ENCODE assay signal across 21 mouse cellular contexts in genomic region chr10:46999701-47000100, GRCm38 (mm10).
DNase-seq lines count a peak whose midpoint lies in the region; ATAC-seq and TF ChIP-seq lines count a peak whose summit lies in the region.
"Had no signal": no experiment of that assay in that cellular context is flagged by ENCODE, and none has a peak within 500 bp of the region (broad histone marks: within the 10 kb centered on the region; RNA-seq: fewer than 3 reads in every experiment).

No protein-coding gene starts in this region.

- H3K9me3 ChIP-seq in MEL (replicated peaks; ENCODE audit: insufficient read depth, low read length): no peaks in the 10 kb centered on the region
- no peaks in the 10 kb centered on the region for H3K9me3 ChIP-seq in lung, postnatal 0 days (ENCODE audit: low read length)
- H3K9me3 ChIP-seq in forebrain, embryonic 10.5 days: no peaks in the 10 kb centered on the region
- H3K9me3 ChIP-seq: G1E had no signal

- ATAC-seq in lung, postnatal 0 days: no peak
- ATAC-seq: activated CD4-positive, CD25-positive, alpha-beta regulatory T cell, adult 4 months; CD4-positive, CD25-positive, alpha-beta regulatory T cell, adult 4 months; Patski had no signal

- H3K9ac ChIP-seq in MEL (ENCODE audit: control insufficient read depth, low read depth, low read length, poor library complexity, severe bottlenecking): no peak overlapping the region
- no peak overlapping the region for H3K9ac ChIP-seq in lung, postnatal 0 days (replicated peaks; ENCODE audit: low read depth)

- no peak for TF ChIP-seq POLR2A in MEL (IDR thresholded peaks at IDR 0.05; ENCODE audit: control insufficient read depth in 1 of 2, insufficient read depth in 1 of 2, low read depth in 1 of 2, low read length in 2 of 2, poor library complexity in 1 of 2)

- H3K4me2 ChIP-seq in lung, postnatal 0 days (replicated peaks; ENCODE audit: low read depth, low read length): no peak overlapping the region

- peaks cover 0 to 8% of the 10 kb centered on the region in 2 experiments; a peak in 2 of 4 replicates for H3K36me3 ChIP-seq in MEL (ENCODE audit: control insufficient read depth in 1 of 2, insufficient read depth in 2 of 2, low read length in 2 of 2)
- no peaks in the 10 kb centered on the region for H3K36me3 ChIP-seq in lung, postnatal 0 days (ENCODE audit: insufficient read depth, low read length)
- no peaks in the 10 kb centered on the region for H3K36me3 ChIP-seq in forebrain, embryonic 10.5 days (replicated peaks)
- H3K36me3 ChIP-seq: G1E had no signal

- no peaks in the 10 kb centered on the region for H3K27me3 ChIP-seq in MEL (ENCODE audit: control insufficient read depth in 1 of 2, insufficient read depth in 2 of 2, low read length in 2 of 2)
- no peaks in the 10 kb centered on the region for H3K27me3 ChIP-seq in lung, postnatal 0 days (replicated peaks; ENCODE audit: insufficient read depth, low read length)
- H3K27me3 ChIP-seq in forebrain, embryonic 10.5 days (ENCODE audit: poor library complexity, severe bottlenecking): no peaks in the 10 kb centered on the region
- H3K27me3 ChIP-seq: CH12.LX, Patski had no signal

- no peak for TF ChIP-seq CTCF in MEL (IDR thresholded peaks at IDR 0.05 in 2 of 3, conservative IDR thresholded peaks at IDR 0.05 in 1 of 3; ENCODE audit: control insufficient read depth in 1 of 3, insufficient read depth in 1 of 3, low read depth in 2 of 3, low read length in 3 of 3, poor library complexity in 1 of 3, severe bottlenecking in 1 of 3)
- no peak for TF ChIP-seq CTCF in lung, postnatal 0 days (IDR thresholded peaks at IDR 0.05)

- 61% methylated on average over 1 of the region's 1 CpGs for WGBS in lung, postnatal 0 days
- WGBS in forebrain, embryonic 10.5 days: 91% methylated on average over 1 of the region's 1 CpGs

- H3K79me2 ChIP-seq in MEL (ENCODE audit: control insufficient read depth, insufficient read depth, low read length, poor library complexity): no peaks in the 10 kb centered on the region

- no peak overlapping the region for H3K4me3 ChIP-seq in MEL (ENCODE audit: control insufficient read depth in 1 of 2, insufficient read depth in 1 of 2, low read depth in 2 of 2, low read length in 2 of 2)
- no peak overlapping the region for H3K4me3 ChIP-seq in lung, postnatal 0 days (ENCODE audit: low read depth, low read length)
- no peak overlapping the region for H3K4me3 ChIP-seq in forebrain, embryonic 10.5 days

- H3K27ac ChIP-seq in MEL (ENCODE audit: control insufficient read depth, low read depth, low read length): peak overlapping the region; percentile 39
- no peak overlapping the region for H3K27ac ChIP-seq in lung, postnatal 0 days (ENCODE audit: low read length)
- no peak overlapping the region for H3K27ac ChIP-seq in forebrain, embryonic 10.5 days

- H3K4me1 ChIP-seq in MEL (ENCODE audit: control insufficient read depth in 1 of 2, insufficient read depth in 2 of 2, low read length in 2 of 2): peaks cover 4 to 6% of the 10 kb centered on the region in 2 experiments; a peak in 3 of 4 replicates
- no peaks in the 10 kb centered on the region for H3K4me1 ChIP-seq in lung, postnatal 0 days (ENCODE audit: insufficient read depth, low read depth, low read length)
- no peaks in the 10 kb centered on the region for H3K4me1 ChIP-seq in forebrain, embryonic 10.5 days

- TF ChIP-seq RAD21 in MEL (IDR thresholded peaks at IDR 0.05; ENCODE audit: low read depth, low read length): no peak

- peak; percentile 83 to 89 for TF ChIP-seq EP300 in MEL (IDR thresholded peaks at IDR 0.05; ENCODE audit: low read depth in 1 of 2, low read length in 2 of 2)
- no peak for TF ChIP-seq EP300 in lung, postnatal 0 days (IDR thresholded peaks at IDR 0.05)

- peak; percentile 49 for DNase-seq in MEL (ENCODE audit: low read depth, low spot score)
- peak; percentile 18 for DNase-seq in MEL-GATA-1-ER (ENCODE audit: extremely low read depth, low read depth)
- DNase-seq in lung, postnatal 0 days (ENCODE audit: low spot score): no peak
- no peak for DNase-seq in forebrain, embryonic 10.5 days (ENCODE audit: extremely low spot score, low spot score)
- DNase-seq: adrenal gland, adult 2 months; adrenal gland, adult 8-10 months; adrenal gland, postnatal 10 days; adrenal gland, postnatal 14 days; adrenal gland, postnatal 25 days; adrenal gland, postnatal 36 days; B cell, adult 2 months; cerebellum, adult 11 months; cerebellum, adult 11-12 months; cerebellum, adult 18-20 months; cerebellum, adult 2 months; cerebellum, adult 8-10 months had no signal

TF ChIP-seq in MEL, 35 proteins besides CTCF, POLR2A, EP300 and RAD21:
- no peak for TF ChIP-seq USF1 (IDR thresholded peaks at IDR 0.05; ENCODE audit: low read depth, low read length)
- no peak for TF ChIP-seq SIN3A (IDR thresholded peaks at IDR 0.05; ENCODE audit: low read length)
- peak; percentile 79 for TF ChIP-seq ETS1 (IDR thresholded peaks at IDR 0.05; ENCODE audit: low read depth, low read length)
- no peak for TF ChIP-seq NELFE (IDR thresholded peaks at IDR 0.05; ENCODE audit: low read depth, low read length)
- no peak for TF ChIP-seq MYC (IDR thresholded peaks at IDR 0.05; ENCODE audit: low read depth, low read length)
- TF ChIP-seq GABPA (IDR thresholded peaks at IDR 0.05; ENCODE audit: low read depth, low read length): no peak
- peak; percentile 96 for TF ChIP-seq TCF12 (IDR thresholded peaks at IDR 0.05; ENCODE audit: low read depth, low read length)
- TF ChIP-seq TAL1 (IDR thresholded peaks at IDR 0.05; ENCODE audit: low read length): 0 out of 2 replicates have a peak, but pooled peaks have one; percentile 16
- 0 out of 2 replicates have a peak, but pooled peaks have one; percentile 50 for TF ChIP-seq RCOR1 (IDR thresholded peaks at IDR 0.05; ENCODE audit: low read depth, low read length)
- no peak for TF ChIP-seq SMC3 (IDR thresholded peaks at IDR 0.05; ENCODE audit: low read depth, low read length)
- TF ChIP-seq MEF2A (IDR thresholded peaks at IDR 0.05; ENCODE audit: extremely low read depth, insufficient replicate concordance, low read depth, low read length, poor library complexity, severe bottlenecking): peak; percentile 90; the same call in 1 of the 2 replicates
- no peak for TF ChIP-seq HCFC1 (IDR thresholded peaks at IDR 0.05; ENCODE audit: low read depth, low read length)
- 0 out of 2 replicates have a peak, but pooled peaks have one; percentile 10 for TF ChIP-seq BHLHE40 (IDR thresholded peaks at IDR 0.05; ENCODE audit: borderline replicate concordance, low read depth, low read length)
- TF ChIP-seq ZC3H11A (IDR thresholded peaks at IDR 0.05; ENCODE audit: low read depth, low read length): no peak
- no peak for TF ChIP-seq ZNF384 (IDR thresholded peaks at IDR 0.05; ENCODE audit: low read depth, low read length)
- no peak for TF ChIP-seq ELF1 (IDR thresholded peaks at IDR 0.05; ENCODE audit: low read depth, low read length)
- TF ChIP-seq GATA1 (IDR thresholded peaks at IDR 0.05; ENCODE audit: low read depth, low read length): peak; percentile 90

Comparison
In these comparisons a context has a peak if more than half of its experiments do, and no peak if none do; other contexts are left out.
1. DNase-seq: peak in MEL (single experiment) and MEL-GATA-1-ER (single experiment); none in lung, postnatal 0 days (single experiment) and forebrain, embryonic 10.5 days (single experiment).